Mouse (Mus musculus): ENCODE results near the gene Actr2. TPM values are rescaled to one million over a fixed set of nuclear protein-coding genes. Genes with fewer than 3 reads are reported as not detected.
"Not testable (repeated sequence)": the region's sequence is repeated elsewhere in the genome, so short reads cannot be mapped to it uniquely, and the experiment has no call there.

Actr2 gene
- total RNA-seq, 2 experiments from 2014 or later, result 258 to 277 TPM

GRCm38 (mm10) chr11:20139711-20140110, 27.0 kb upstream of the Actr2 start:
- DNase-seq (ENCODE audit: extremely low spot score in 1 of 2, low spot score in 2 of 2), result no peak
- H3K27ac ChIP-seq, result no peak overlapping the region
- no peak for TF ChIP-seq CTCF (IDR thresholded peaks at IDR 0.05)
- intact Hi-C loops (cut with DNase I), result no loop called here
- H3K4me3 ChIP-seq, result no peak overlapping the region

DNA sequence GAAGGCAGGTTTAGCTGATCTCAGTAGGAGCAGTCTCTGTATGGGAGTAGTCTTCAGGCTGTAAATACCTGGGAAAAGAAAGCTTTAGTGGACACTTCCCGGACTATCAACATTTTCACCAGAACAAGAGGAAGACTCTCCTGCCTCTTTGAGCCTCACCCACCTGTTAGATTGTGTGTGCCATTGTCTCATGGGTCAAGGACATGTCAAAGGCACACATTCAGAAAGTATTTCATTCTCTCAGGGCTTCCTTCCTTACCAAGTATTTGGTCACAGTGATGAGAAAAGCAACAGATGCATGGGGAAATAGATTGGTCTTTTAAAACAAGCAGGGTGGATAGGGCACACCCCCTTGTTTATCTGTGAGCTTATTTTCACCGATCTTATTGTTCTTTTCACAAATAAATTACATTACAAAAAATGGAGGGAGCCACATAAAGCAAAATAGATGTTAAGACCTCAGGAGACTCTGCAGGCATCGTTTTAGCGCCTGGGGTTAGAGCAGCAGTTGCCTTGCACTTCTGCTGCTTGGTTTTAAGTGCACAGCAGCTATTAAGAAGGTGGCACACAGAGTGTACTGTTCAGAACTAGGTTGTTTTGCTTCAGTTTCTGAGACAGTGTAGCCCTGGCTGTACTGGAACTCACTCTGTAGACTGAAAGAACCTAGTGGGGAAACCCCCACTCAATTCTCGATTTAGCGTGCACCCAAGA, 25.9 kb upstream of the Actr2 start:
- no peak overlapping the region for H3K27ac ChIP-seq
- no peak overlapping the region for H3K4me3 ChIP-seq
- intact Hi-C loops (cut with DNase I), result no loop called here
- no peak for TF ChIP-seq CTCF (IDR thresholded peaks at IDR 0.05)
- DNase-seq (ENCODE audit: extremely low spot score in 1 of 2, low spot score in 2 of 2), result no peak

DNA sequence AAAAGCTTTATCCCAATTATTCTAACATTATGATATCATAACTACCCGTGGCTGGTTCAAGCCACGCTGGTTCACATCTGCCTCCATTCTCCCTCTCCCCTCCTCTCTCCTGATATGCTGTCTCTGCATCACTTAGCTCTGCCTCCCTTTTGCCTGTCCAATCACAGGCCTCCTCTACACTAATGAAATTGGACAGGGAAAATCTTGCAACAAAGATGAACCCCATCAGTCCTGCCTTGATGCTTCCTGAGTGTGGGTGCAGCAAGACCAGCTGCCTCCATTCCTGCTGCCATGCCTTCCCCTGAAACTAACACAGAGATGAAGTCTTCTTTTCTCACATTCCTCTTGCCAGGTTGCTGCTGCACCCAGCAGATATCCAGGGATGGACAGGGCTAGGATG, 25.2 kb upstream of the Actr2 start:
- Histone ChIP-seq H3K27ac (no peak overlapping the region), H3K4me3 (no peak overlapping the region)
- TF ChIP-seq CTCF (IDR thresholded peaks at IDR 0.05), result no peak
- no peak for DNase-seq (ENCODE audit: extremely low spot score in 1 of 2, low spot score in 2 of 2)
- intact Hi-C loops (cut with DNase I), result no loop called here

GRCm38 (mm10) chr11:20136314-20136713, 23.6 kb upstream of the Actr2 start:
- Histone ChIP-seq H3K27ac (no peak overlapping the region), H3K4me3 (no peak overlapping the region)
- intact Hi-C loops (cut with DNase I), result no loop called here
- no peak for DNase-seq (ENCODE audit: extremely low spot score in 1 of 2, low spot score in 2 of 2)
- no peak for TF ChIP-seq CTCF (IDR thresholded peaks at IDR 0.05)

GRCm38 (mm10) chr11:20134869-20135268, 22.2 kb upstream of the Actr2 start:
- not testable (repeated sequence) for DNase-seq (ENCODE audit: extremely low spot score in 1 of 2, low spot score in 2 of 2); H3K27ac ChIP-seq; H3K4me3 ChIP-seq
- intact Hi-C loops (cut with DNase I), result loop anchor here (5.0 kb wide), 2 partner anchors 67 to 112 kb away; partner anchors contain the start of genes Cep68 and Rab1a

GRCm38 (mm10) chr11:20133721-20134120, 21.0 kb upstream of the Actr2 start:
- no peak overlapping the region for H3K27ac ChIP-seq
- H3K4me3 ChIP-seq, result no peak overlapping the region
- TF ChIP-seq CTCF (IDR thresholded peaks at IDR 0.05), result no peak
- DNase-seq (ENCODE audit: extremely low spot score in 1 of 2, low spot score in 2 of 2), result no peak
- intact Hi-C loops (cut with DNase I), result loop anchor here (2.0 to 5.0 kb wide), 3 partner anchors 69 to 267 kb away; partner anchors contain the start of genes Cep68 and Rab1a

- peak; percentile 77 to 82 for DNase-seq (ENCODE audit: extremely low spot score in 1 of 2, low spot score in 2 of 2)
- peak; percentile 83 for TF ChIP-seq CTCF (IDR thresholded peaks at IDR 0.05)
- intact Hi-C loops (cut with DNase I), result loop anchor here (2.0 to 5.0 kb wide), 3 partner anchors 69 to 268 kb away; partner anchors contain the start of genes Cep68 and Rab1a
- Histone ChIP-seq H3K4me3 (no peak overlapping the region), H3K27ac (no peak overlapping the region)
Observed at GRCm38 (mm10) chr11:20132955-20133562, 20.3 kb upstream of the Actr2 start.

- DNase-seq (ENCODE audit: extremely low spot score in 1 of 2, low spot score in 2 of 2), result no peak
- no peak overlapping the region for H3K27ac ChIP-seq
- TF ChIP-seq CTCF (IDR thresholded peaks at IDR 0.05), result no peak
- intact Hi-C loops (cut with DNase I), result no loop called here
- no peak overlapping the region for H3K4me3 ChIP-seq
Observed at GRCm38 (mm10) chr11:20126673-20127516, 14.2 kb upstream of the Actr2 start.

GRCm38 (mm10) chr11:20125423-20125822, 12.7 kb upstream of the Actr2 start:
- H3K4me3 ChIP-seq, result no peak overlapping the region
- DNase-seq (ENCODE audit: extremely low spot score in 1 of 2, low spot score in 2 of 2), result no peak
- TF ChIP-seq CTCF (IDR thresholded peaks at IDR 0.05), result no peak; the same call in 1 of the 2 replicates
- no peak overlapping the region for H3K27ac ChIP-seq
- intact Hi-C loops (cut with DNase I), result no loop called here

DNA sequence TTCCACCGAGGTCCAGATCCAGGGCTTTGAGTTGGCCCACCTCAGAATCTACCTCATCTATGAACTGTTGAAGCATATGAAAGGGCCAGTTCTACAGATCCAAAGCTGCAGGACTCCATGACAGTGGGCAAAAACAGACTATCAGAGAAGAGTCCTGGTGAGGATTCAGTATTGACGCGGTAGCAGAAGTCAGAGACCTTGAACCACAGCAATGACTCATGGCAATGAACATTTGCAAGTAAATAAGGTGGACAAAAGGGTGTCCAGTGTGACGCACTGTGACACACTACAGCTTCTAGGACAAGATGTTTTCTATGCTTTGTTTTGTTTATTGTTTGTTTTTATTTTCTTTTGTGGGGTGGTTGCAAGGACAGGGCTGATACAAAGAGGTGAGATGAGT, 4.0 kb upstream of the Actr2 start:
- no peak for TF ChIP-seq CTCF (IDR thresholded peaks at IDR 0.05)
- intact Hi-C loops (cut with DNase I), result loop anchor here (5.0 kb wide), 1 partner anchor 284 kb away; no protein-coding TSS in a partner anchor

GRCm38 (mm10) chr11:20116030-20116551, 3.4 kb upstream of the Actr2 start:
- no peak for DNase-seq (ENCODE audit: extremely low spot score in 1 of 2, low spot score in 2 of 2)
- intact Hi-C loops (cut with DNase I), result loop anchor here (5.0 kb wide), 1 partner anchor 284 kb away; no protein-coding TSS in a partner anchor
- Histone ChIP-seq H3K4me3 (no peak overlapping the region), H3K27ac (no peak overlapping the region)
- no peak for TF ChIP-seq CTCF (IDR thresholded peaks at IDR 0.05)

More for the DNA sequence above, 4.0 kb upstream of the Actr2 start:
- Histone ChIP-seq H3K4me3 (no peak overlapping the region), H3K27ac (no peak overlapping the region)
- DNase-seq (ENCODE audit: extremely low spot score in 1 of 2, low spot score in 2 of 2), result no peak

Measured in left cerebral cortex, adult 2 months (tissue).